Mouse (Mus musculus) liver, embryonic 11.5 days (tissue): ENCODE measurements around the gene 6030445D17Rik. TPM values are rescaled to one million over a fixed set of nuclear protein-coding genes. Genes with fewer than 3 reads are reported as not detected.
A peak's percentile ranks its signal among the peaks of the same experiment; 100 is the strongest.

Experiments
- ATAC-seq: fragments of 200-750 bp; cut with Nextera tagmentation; replicated peaks from 2 replicates; pipeline ENCODE4 v1.8.0; 2017; ENCODE audit warnings: moderate number of reproducible peaks, mild to moderate bottlenecking, moderate TSS enrichment, moderate library complexity; ENCODE audit not compliant: low FRiP score
- DNase-seq: peaks from one replicate; pipeline ENCODE4 v3.0.0-alpha.2; 2017; ENCODE audit warnings: low spot score
- H3K27ac ChIP-seq: fragments of 300-500 bp; sonication (generic); 2 replicates; pipeline ENCODE4 v1.5.1; 2014; ENCODE audit warnings: mild to moderate bottlenecking, low read depth, low read length, control low read depth
- H3K27me3 ChIP-seq: fragments of 300-500 bp; sonication (generic); replicated peaks from 2 replicates; pipeline ENCODE4 v1.6.1; 2014; ENCODE audit warnings: low read length, mixed read lengths; ENCODE audit not compliant: control insufficient read depth, insufficient read depth
- H3K36me3 ChIP-seq: fragments of 300-500 bp; sonication (generic); 2 replicates; pipeline ENCODE4 v1.6.1; 2014; ENCODE audit warnings: mild to moderate bottlenecking, low read length, moderate library complexity, mixed read lengths; ENCODE audit not compliant: control insufficient read depth, insufficient read depth
- H3K4me1 ChIP-seq: fragments of 300-500 bp; sonication (generic); replicated peaks from 2 replicates; pipeline ENCODE4 v1.6.1; 2014; ENCODE audit warnings: low read length, mixed read lengths; ENCODE audit not compliant: control insufficient read depth, insufficient read depth
- H3K4me2 ChIP-seq: fragments of 300-500 bp; sonication (generic); 2 replicates; pipeline ENCODE4 v1.6.1; 2014; ENCODE audit warnings: mild to moderate bottlenecking, control low read depth, moderate library complexity
- H3K4me3 ChIP-seq: fragments of 300-500 bp; sonication (generic); 2 replicates; pipeline ENCODE4 v1.5.1; 2014; ENCODE audit warnings: low read depth, low read length, control low read depth
- H3K9ac ChIP-seq: fragments of 300-500 bp; sonication (generic); 2 replicates; pipeline ENCODE4 v1.6.1; 2014; ENCODE audit warnings: low read depth, low read length, control low read depth
- H3K9me3 ChIP-seq: fragments of 300-500 bp; sonication (generic); 2 replicates; pipeline ENCODE4 v1.6.1; 2016; ENCODE audit warnings: low read length, inconsistent platforms, mixed read lengths; ENCODE audit not compliant: control insufficient read depth
- WGBS: fragments of 180-500 bp; shearing (Covaris S2); extraction: QIAGEN DNeasy Blood & Tissue Kit; methylation state at CpG from one replicate; pipeline ENCODE4 v1.1.7; 2014; 5-methylcytosine and 5-hydroxymethylcytosine counted together
- polyA plus RNA-seq: library from polyadenylated mRNA; unstranded; fragments of >200 nt; fragmentation: Nextera tagmentation; extraction: Ambion mirVana; gene quantifications from 2 replicates; pipeline ENCODE4 v1.2.1, GENCODE M21; 2014

Gene 6030445D17Rik
- polyA plus RNA-seq, 1 experiment from 2014 or later: not detected

DNA sequence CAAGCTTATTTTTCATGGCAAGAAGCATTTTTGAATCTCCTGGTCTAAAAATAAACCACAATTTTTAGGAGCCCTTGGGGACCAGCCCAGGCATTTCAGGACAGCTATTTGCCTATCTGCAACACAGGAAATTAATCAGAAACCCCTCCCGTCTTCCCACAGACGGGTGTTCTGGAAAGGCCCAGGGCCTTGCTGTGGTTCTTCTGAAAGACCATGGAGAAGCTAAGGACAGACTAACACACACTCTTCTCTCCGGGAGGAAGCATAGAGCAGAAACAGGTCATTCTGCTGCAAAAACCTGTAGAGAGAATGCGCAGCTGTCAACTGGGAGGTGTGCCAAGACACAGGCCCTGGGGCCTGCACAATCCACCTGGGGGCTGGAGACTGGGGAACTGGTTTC lies 4.2 kb downstream of the 6030445D17Rik start:
- H3K4me3 ChIP-seq: no peak overlapping the region
- peaks cover 22% of the 10 kb centered on the region for H3K27me3 ChIP-seq
- DNase-seq (no peak), ATAC-seq (no peak)
- H3K4me2 ChIP-seq: no peak overlapping the region
- H3K9me3 ChIP-seq: no peaks in the 10 kb centered on the region
- no peaks in the 10 kb centered on the region for H3K36me3 ChIP-seq
- no peak overlapping the region for H3K27ac ChIP-seq
- H3K4me1 ChIP-seq: peaks cover 21% of the 10 kb centered on the region
- H3K9ac ChIP-seq: no peak overlapping the region
- WGBS: 57% methylated on average over 4 of the region's 4 CpGs

DNA sequence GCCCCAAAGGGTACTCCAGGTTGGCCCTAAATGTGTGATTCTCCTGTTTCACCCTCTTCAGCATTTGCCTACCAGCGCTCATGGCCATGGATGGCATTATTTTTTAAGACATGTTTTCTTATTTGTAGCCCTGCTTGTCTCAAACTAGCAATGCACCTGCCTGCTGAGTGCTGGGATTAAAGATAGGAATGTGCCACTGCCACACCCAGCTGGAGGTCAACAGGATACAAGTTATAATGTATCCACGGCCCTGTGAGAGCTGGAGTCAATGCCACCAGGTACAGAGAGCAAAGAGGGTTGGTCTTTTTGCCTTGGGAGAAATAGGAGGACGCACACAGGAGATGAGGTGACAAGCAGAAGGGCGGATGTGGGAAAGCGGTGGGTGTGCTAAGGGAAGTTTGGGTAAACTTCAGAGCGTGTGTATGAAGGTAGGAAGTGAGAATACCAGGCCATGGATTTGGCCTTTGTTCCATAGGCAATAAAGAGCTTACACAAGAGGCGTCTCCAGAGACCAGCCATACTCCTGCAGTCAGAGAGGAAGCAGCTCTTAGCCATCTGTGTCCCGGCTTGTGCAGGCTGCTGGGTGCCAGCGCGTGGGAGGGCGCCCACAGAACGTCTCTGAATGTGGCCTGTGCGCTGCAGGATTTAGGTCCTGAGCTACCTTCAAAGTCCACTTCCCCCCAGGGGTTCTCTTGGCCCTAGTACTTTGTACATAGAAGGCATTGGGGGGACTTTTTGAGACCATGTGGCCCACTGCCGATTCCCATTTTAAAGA lies 6.7 kb downstream of the 6030445D17Rik start:
- Histone ChIP-seq H3K4me1 (peaks cover 12% of the 10 kb centered on the region), H3K27me3 (peaks cover 9% of the 10 kb centered on the region), H3K9me3 (no peaks in the 10 kb centered on the region), H3K27ac (no peak overlapping the region), H3K36me3 (no peaks in the 10 kb centered on the region), H3K9ac (no peak overlapping the region), H3K4me2 (peak overlapping the region; percentile 86), H3K4me3 (no peak overlapping the region)
- no peak for ATAC-seq
- no peak for DNase-seq
- 71% methylated on average over 14 of the region's 14 CpGs for WGBS

DNA sequence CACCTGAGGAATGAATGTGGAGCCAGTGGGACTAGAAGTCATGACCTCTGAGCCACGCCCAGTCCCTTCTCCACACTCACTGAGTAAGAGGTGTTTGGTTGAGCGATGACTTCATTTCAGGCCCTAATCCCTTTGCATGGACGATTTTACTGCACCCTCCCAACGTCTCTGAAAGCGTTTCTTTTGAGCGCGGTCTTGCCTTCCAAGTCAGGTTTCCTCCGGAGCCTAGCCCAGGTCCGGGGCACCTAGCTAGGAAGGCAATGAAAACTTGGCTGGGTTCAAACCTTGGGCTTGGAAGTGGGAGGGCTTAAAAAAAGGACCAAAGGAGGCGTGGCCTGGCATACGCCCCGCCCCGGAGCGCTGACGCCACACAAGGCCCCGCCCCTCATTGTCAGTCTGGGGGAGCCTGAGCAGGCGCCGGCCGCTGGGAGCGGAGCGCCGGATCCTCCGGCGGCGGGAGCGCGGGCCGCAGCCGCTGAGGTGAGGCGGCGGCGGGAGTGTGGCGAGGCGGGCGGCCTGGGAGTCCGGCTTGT lies 7.4 kb downstream of the 6030445D17Rik start, which contains the start of gene Luzp1:
Gene Luzp1, plus strand, starts transcription at position 391 of the 533 bp plus-strand sequence.
- ATAC-seq (peak; percentile 95), DNase-seq (peak; percentile 93)
- Histone ChIP-seq H3K4me1 (peaks cover 9% of the 10 kb centered on the region), H3K9ac (peak within 1 kb of the TSS; percentile 82), H3K4me2 (peak within 1 kb of the TSS; percentile 86), H3K27me3 (0 out of 2 replicates have a peak, but pooled peaks cover 2% of the 10 kb centered on the region), H3K36me3 (no peaks in the 10 kb centered on the region), H3K27ac (peak within 1 kb of the TSS; percentile 91), H3K4me3 (peak within 1 kb of the TSS; percentile 65), H3K9me3 (no peaks in the 10 kb centered on the region)
- WGBS: 1% methylated on average over 36 of the region's 36 CpGs

DNA sequence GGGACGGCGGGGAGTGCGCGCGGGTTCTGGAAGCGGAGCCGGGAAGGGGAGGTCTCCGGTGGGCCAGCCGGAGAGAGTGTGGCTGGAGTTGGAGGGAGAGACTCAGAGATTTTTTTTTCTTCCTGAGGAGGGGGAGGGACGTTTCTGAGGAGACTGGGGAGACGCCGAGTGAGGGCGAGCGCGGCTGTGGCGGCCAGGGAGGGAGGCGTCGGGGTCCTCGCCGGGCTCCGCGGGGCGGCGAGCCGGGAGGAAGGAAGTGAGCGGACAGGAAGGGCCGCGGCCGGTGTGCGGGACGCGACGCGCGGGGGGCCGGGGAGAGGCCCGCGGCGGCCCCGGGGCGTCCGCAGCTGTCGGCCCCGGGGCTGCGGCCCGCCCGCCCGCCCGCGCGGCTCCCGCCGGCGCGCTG lies 7.9 kb downstream of the 6030445D17Rik start:
- H3K36me3 ChIP-seq: no peaks in the 10 kb centered on the region
- 0 out of 2 replicates have a peak, but pooled peaks cover under 1% of the 10 kb centered on the region for H3K27me3 ChIP-seq
- peak overlapping the region; percentile 65 for H3K4me3 ChIP-seq
- under 1% methylated on average over 38 of the region's 55 CpGs for WGBS
- peaks cover 9% of the 10 kb centered on the region for H3K4me1 ChIP-seq
- no peaks in the 10 kb centered on the region for H3K9me3 ChIP-seq
- H3K9ac ChIP-seq: peak overlapping the region; percentile 82
- peak; percentile 52 for ATAC-seq
- H3K27ac ChIP-seq: peak overlapping the region; percentile 91
- no peak for DNase-seq
- peak overlapping the region; percentile 86 for H3K4me2 ChIP-seq

- Histone ChIP-seq H3K9me3 (no peaks in the 10 kb centered on the region), H3K9ac (peak overlapping the region; percentile 82), H3K4me1 (peaks cover 9% of the 10 kb centered on the region), H3K4me3 (peak overlapping the region; percentile 65), H3K27ac (peak overlapping the region; percentile 91), H3K36me3 (no peaks in the 10 kb centered on the region), H3K4me2 (peak overlapping the region; percentile 86), H3K27me3 (no peaks in the 10 kb centered on the region)
- DNase-seq (peak; percentile 62), ATAC-seq (peak; percentile 11; the same call in 1 of the 2 replicates)
- WGBS: under 1% methylated on average over 56 of the region's 58 CpGs
These were observed 8.5 kb downstream of the 6030445D17Rik start for GRCm38 (mm10) chr4:136470347-136471071.

- WGBS: 85% methylated on average over 1 of the region's 1 CpGs
- Histone ChIP-seq H3K36me3 (no peaks in the 10 kb centered on the region), H3K9me3 (no peaks in the 10 kb centered on the region), H3K4me1 (no peaks in the 10 kb centered on the region), H3K4me3 (no peak overlapping the region), H3K27me3 (no peaks in the 10 kb centered on the region), H3K27ac (no peak overlapping the region), H3K9ac (no peak overlapping the region), H3K4me2 (no peak overlapping the region)
- ATAC-seq (no peak), DNase-seq (no peak)
These were observed 14.6 kb downstream of the 6030445D17Rik start for GRCm38 (mm10) chr4:136476692-136477091.

- Histone ChIP-seq H3K27ac (no peak overlapping the region), H3K36me3 (no peaks in the 10 kb centered on the region), H3K4me2 (no peak overlapping the region), H3K4me1 (no peaks in the 10 kb centered on the region), H3K9me3 (no peaks in the 10 kb centered on the region), H3K27me3 (no peaks in the 10 kb centered on the region), H3K9ac (no peak overlapping the region), H3K4me3 (no peak overlapping the region)
- DNase-seq: no peak
- no peak for ATAC-seq
- 83% methylated on average over 2 of the region's 2 CpGs for WGBS
These were observed 24.5 kb downstream of the 6030445D17Rik start for GRCm38 (mm10) chr4:136486549-136486948.

- Histone ChIP-seq H3K4me3 (no peak overlapping the region), H3K4me1 (0 out of 2 replicates have a peak, but pooled peaks cover 2% of the 10 kb centered on the region), H3K9me3 (no peaks in the 10 kb centered on the region), H3K27me3 (no peaks in the 10 kb centered on the region), H3K4me2 (no peak overlapping the region), H3K9ac (no peak overlapping the region), H3K36me3 (no peaks in the 10 kb centered on the region), H3K27ac (no peak overlapping the region)
- DNase-seq (no peak), ATAC-seq (no peak)
These were observed 33.9 kb downstream of the 6030445D17Rik start for GRCm38 (mm10) chr4:136495993-136496392.
